ENCODE assay signal across 28 mouse cellular contexts in the genomic region with DNA sequence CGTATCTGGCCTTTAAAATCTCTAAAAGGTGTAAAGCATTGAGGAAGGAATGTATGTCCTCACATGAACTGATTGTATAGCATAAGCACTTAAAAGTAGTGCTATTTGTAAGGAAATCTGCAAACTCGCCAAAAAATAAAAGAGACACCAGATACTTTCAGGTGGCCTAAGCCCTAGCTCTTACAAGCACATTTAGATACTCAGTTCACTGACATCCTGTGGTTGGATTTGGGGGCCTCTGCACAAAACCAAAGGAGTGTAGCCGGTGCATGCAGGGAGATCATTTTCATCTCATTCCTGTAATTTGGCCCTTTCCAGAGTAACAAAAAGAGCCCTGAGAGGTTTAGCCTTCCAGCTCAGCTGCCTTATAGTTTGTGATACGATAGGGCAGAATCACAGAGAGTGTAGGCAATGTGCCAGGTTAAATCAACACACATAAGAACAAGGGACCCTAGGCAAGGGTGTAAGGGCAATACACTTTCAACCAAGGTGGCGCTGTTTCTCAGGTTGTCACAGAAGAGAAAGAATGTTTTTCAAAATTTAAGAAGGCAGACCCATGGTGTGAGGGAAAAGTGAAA.
DNase-seq lines count a peak whose midpoint lies in the region; ATAC-seq and TF ChIP-seq lines count a peak whose summit lies in the region.
"Had no signal": no experiment of that assay in that cellular context is flagged by ENCODE, and none has a peak within 500 bp of the region (broad histone marks: within the 10 kb centered on the region; RNA-seq: fewer than 3 reads in every experiment).

No protein-coding gene starts in this region.

- TF ChIP-seq CTCF in kidney, adult 2 months (conservative IDR thresholded peaks at IDR 0.05; ENCODE audit: insufficient read depth, insufficient read length, low read depth, low read length), result no peak
- no peak for TF ChIP-seq CTCF in lung, embryonic 14.5 days (IDR thresholded peaks at IDR 0.05; ENCODE audit: low read depth)
- peak; percentile 10 for TF ChIP-seq CTCF in Patski (IDR thresholded peaks at IDR 0.05)

- TF ChIP-seq POLR2A in kidney, adult 2 months (IDR thresholded peaks at IDR 0.05; ENCODE audit: low read depth, low read length), result no peak

- in situ Hi-C loops in Patski (cut with MboI; ENCODE audit: low pct_unique_long_range_greater_than_20kb), result no loop called here

- H3K27me3 ChIP-seq in kidney, adult 2 months (replicated peaks; ENCODE audit: control insufficient read depth, insufficient read depth, low read length), result no peaks in the 10 kb centered on the region
- H3K27me3 ChIP-seq in lung, embryonic 14.5 days (ENCODE audit: insufficient read depth, low read length), result no peaks in the 10 kb centered on the region
- no peaks in the 10 kb centered on the region for H3K27me3 ChIP-seq in Patski
- no peaks in the 10 kb centered on the region for H3K27me3 ChIP-seq in embryonic facial prominence, embryonic 14.5 days (replicated peaks; ENCODE audit: control insufficient read depth, insufficient read depth, low read length)
- H3K27me3 ChIP-seq: forebrain, embryonic 12.5 days; hindbrain, embryonic 13.5 days; limb, embryonic 12.5 days; liver, embryonic 13.5 days; lung, embryonic 15.5 days; megakaryocyte, embryonic 14.5 days; midbrain, embryonic 15.5 days; neural tube, embryonic 12.5 days had no signal

- no peaks in the 10 kb centered on the region for H3K36me3 ChIP-seq in kidney, adult 2 months (ENCODE audit: control insufficient read depth, insufficient read depth, low read length)
- H3K36me3 ChIP-seq in lung, embryonic 14.5 days (ENCODE audit: insufficient read depth), result no peaks in the 10 kb centered on the region
- H3K36me3 ChIP-seq in embryonic facial prominence, embryonic 14.5 days (ENCODE audit: control insufficient read depth, insufficient read depth, low read length), result no peaks in the 10 kb centered on the region
- H3K36me3 ChIP-seq: forebrain, embryonic 12.5 days; hindbrain, embryonic 13.5 days; limb, embryonic 12.5 days; liver, embryonic 13.5 days; lung, embryonic 15.5 days; midbrain, embryonic 15.5 days; neural tube, embryonic 12.5 days had no signal

- H3K4me1 ChIP-seq in kidney, adult 2 months (ENCODE audit: control insufficient read depth, insufficient read depth, low read length), result no peaks in the 10 kb centered on the region
- H3K4me1 ChIP-seq in lung, embryonic 14.5 days (ENCODE audit: insufficient read depth), result peaks cover 14% of the 10 kb centered on the region
- H3K4me1 ChIP-seq in embryonic facial prominence, embryonic 14.5 days (ENCODE audit: control insufficient read depth, insufficient read depth, low read length), result no peaks in the 10 kb centered on the region
- H3K4me1 ChIP-seq: forebrain, embryonic 12.5 days; hindbrain, embryonic 13.5 days; liver, embryonic 13.5 days; megakaryocyte, embryonic 14.5 days; midbrain, embryonic 15.5 days; neural tube, embryonic 12.5 days had no signal

- CTCF ChIA-PET in Patski (lab: Charles Lee), result no interaction called here

- H3K9me3 ChIP-seq in lung, embryonic 14.5 days (ENCODE audit: low read depth, low read length), result no peaks in the 10 kb centered on the region
- H3K9me3 ChIP-seq in embryonic facial prominence, embryonic 14.5 days (ENCODE audit: control insufficient read depth, low read length), result no peaks in the 10 kb centered on the region
- H3K9me3 ChIP-seq: forebrain, embryonic 12.5 days; hindbrain, embryonic 13.5 days; limb, embryonic 12.5 days; liver, embryonic 13.5 days; lung, embryonic 15.5 days; midbrain, embryonic 15.5 days; neural tube, embryonic 12.5 days had no signal

- no peak for ATAC-seq in lung, embryonic 14.5 days (ENCODE audit: insufficient read depth)
- no peak for ATAC-seq in Patski
- ATAC-seq in embryonic facial prominence, embryonic 14.5 days (ENCODE audit: low read depth), result peak; percentile 93
- ATAC-seq: activated CD4-positive, CD25-positive, alpha-beta regulatory T cell, adult 4 months; inflammation-experienced regulatory T-cells, adult 6 months; midbrain, embryonic 15.5 days had no signal

- 69% methylated on average over 5 of the region's 5 CpGs for WGBS in kidney, adult 2 months
- 68% methylated on average over 5 of the region's 5 CpGs for WGBS in lung, embryonic 14.5 days
- WGBS in embryonic facial prominence, embryonic 14.5 days, result 60% methylated on average over 5 of the region's 5 CpGs

- H3K4me3 ChIP-seq in kidney, adult 2 months (ENCODE audit: insufficient read depth, low read depth, low read length), result no peak overlapping the region
- no peak overlapping the region for H3K4me3 ChIP-seq in lung, embryonic 14.5 days (ENCODE audit: low read depth, low read length)
- H3K4me3 ChIP-seq in embryonic facial prominence, embryonic 14.5 days (ENCODE audit: low read depth, low read length), result no peak overlapping the region
- H3K4me3 ChIP-seq: erythroblast, embryonic 14.5 days; forebrain, embryonic 12.5 days; hindbrain, embryonic 13.5 days; limb, embryonic 12.5 days; liver, embryonic 13.5 days; lung, embryonic 15.5 days; megakaryocyte, embryonic 14.5 days; midbrain, embryonic 15.5 days; neural tube, embryonic 12.5 days had no signal

- POLR2A ChIA-PET in Patski (lab: Charles Lee), result interaction anchor here (0.6 kb wide), 1 partner anchor 713 kb away, joined by 3 read pairs; no protein-coding TSS in a partner anchor

- H3K9ac ChIP-seq in lung, embryonic 14.5 days, result no peak overlapping the region
- H3K9ac ChIP-seq in embryonic facial prominence, embryonic 14.5 days (ENCODE audit: low read depth, low read length), result no peak overlapping the region
- H3K9ac ChIP-seq: forebrain, embryonic 12.5 days; hindbrain, embryonic 13.5 days; limb, embryonic 12.5 days; liver, embryonic 13.5 days; lung, embryonic 15.5 days; midbrain, embryonic 15.5 days; neural tube, embryonic 12.5 days had no signal

- H3K4me2 ChIP-seq in lung, embryonic 14.5 days, result no peak overlapping the region
- H3K4me2 ChIP-seq in embryonic facial prominence, embryonic 14.5 days (ENCODE audit: low read depth, low read length), result no peak overlapping the region
- H3K4me2 ChIP-seq: forebrain, embryonic 12.5 days; hindbrain, embryonic 13.5 days; limb, embryonic 12.5 days; liver, embryonic 13.5 days; lung, embryonic 15.5 days; midbrain, embryonic 15.5 days; neural tube, embryonic 12.5 days had no signal

- peak; percentile 13 for DNase-seq in kidney, adult 2 months
- no peak for DNase-seq in kidney, adult 11 months
- DNase-seq in lung, embryonic 14.5 days, result peak; percentile 32
- DNase-seq in lung, postnatal 25 days (ENCODE audit: low spot score), result no peak
- no peak for DNase-seq in Patski (ENCODE audit: low read depth, low spot score)
- peak; percentile 84 for DNase-seq in embryonic facial prominence, embryonic 14.5 days (ENCODE audit: low spot score)
- DNase-seq in layer of hippocampus, postnatal 14 days (ENCODE audit: low spot score in 2 of 2), result no peak
- no peak for DNase-seq in c-Kit-positive CD71-positive TER-119-positive erythroid progenitor cells, embryonic 14.5 days (ENCODE audit: low spot score)
- DNase-seq: adrenal gland, postnatal 10 days; cerebellum, adult 2 months; gastrocnemius, postnatal 36 days; heart, postnatal 36 days; layer of hippocampus, postnatal 36 days; liver, embryonic 13.5 days; retina, postnatal 1 day; right cerebral cortex, postnatal 25 days; spleen, adult 18-20 months; thymus, postnatal 14 days had no signal

- no peak overlapping the region for H3K27ac ChIP-seq in kidney, adult 2 months (ENCODE audit: insufficient read depth, low read depth, low read length)
- no peak overlapping the region for H3K27ac ChIP-seq in lung, embryonic 14.5 days (ENCODE audit: low read depth)
- H3K27ac ChIP-seq in embryonic facial prominence, embryonic 14.5 days (replicated peaks; ENCODE audit: low read depth, low read length), result no peak overlapping the region
- H3K27ac ChIP-seq: forebrain, embryonic 12.5 days; hindbrain, embryonic 13.5 days; limb, embryonic 12.5 days; liver, embryonic 13.5 days; lung, embryonic 15.5 days; midbrain, embryonic 15.5 days; neural tube, embryonic 12.5 days had no signal

Comparison
In these comparisons a context has a peak if more than half of its experiments do, and no peak if none do; other contexts are left out.
1. DNase-seq: peak in kidney, adult 2 months (single experiment), lung, embryonic 14.5 days (single experiment) and embryonic facial prominence, embryonic 14.5 days (single experiment); none in kidney, adult 11 months (single experiment), lung, postnatal 25 days (single experiment), Patski (single experiment), layer of hippocampus, postnatal 14 days (0 of 2) and c-Kit-positive CD71-positive TER-119-positive erythroid progenitor cells, embryonic 14.5 days (single experiment).